Mouse (Mus musculus) C2C12 (cell line): Measurements from ENCODE around the gene Cacnb4.

ENCODE experiments used
- MAX ChIP-seq: IDR thresholded peaks from one replicate; pipeline ENCODE4 v1.6.1; 2011; ENCODE audit warnings: mild to moderate bottlenecking, control low read depth
- USF1 ChIP-seq: IDR thresholded peaks from one replicate; pipeline ENCODE4 v1.6.1; 2011; ENCODE audit warnings: low read depth, mild to moderate bottlenecking, control low read depth, moderate library complexity

- TF ChIP-seq MAX (no peak), USF1 (no peak)
Measured at GRCm38 (mm10) chr2:52676023-52676912, at the start of gene Cacnb4.
